Mouse (Mus musculus) heart, adult 18-20 months (tissue): ENCODE data around the gene Bex6. TPM values are rescaled to one million over a fixed set of nuclear protein-coding genes. Genes with fewer than 3 reads are reported as not detected.

ENCODE experiments used
- DNase-seq, 2 experiments: peaks; one replicate each; pipeline ENCODE4 v3.0.0; 2021 to 2022; ENCODE audit warnings: mixed read lengths in 1 of 2
- total RNA-seq, 2 experiments: library from RNA; stranded (reverse); gene quantifications; 2 replicates each; pipeline ENCODE4 v1.2.3; 2021

The Bex6 gene
- total RNA-seq, 2 experiments from 2014 or later, result not detected

- no peak for DNase-seq
These were observed 5.2 kb upstream of the Bex6 start for GRCm38 (mm10) chr16:32174340-32175005.

- no peak for DNase-seq
These were observed 4.6 kb upstream of the Bex6 start for GRCm38 (mm10) chr16:32175029-32175428.

- DNase-seq, result peak; percentile 56 to 68
These were observed 2.5 kb upstream of the Bex6 start for GRCm38 (mm10) chr16:32176896-32177686.

GRCm38 (mm10) chr16:32186056-32186455 lies 6.4 kb downstream of the Bex6 start:
- no peak for DNase-seq

- DNase-seq, result peak; percentile 41 to 79
These were observed 9.5 kb downstream of the Bex6 start for GRCm38 (mm10) chr16:32189109-32189508.

- DNase-seq, result peak; percentile 48 to 75
These were observed 10.4 kb downstream of the Bex6 start for GRCm38 (mm10) chr16:32190011-32190441.

- DNase-seq, result peak; percentile 34 to 44
These were observed 20.8 kb downstream of the Bex6 start for GRCm38 (mm10) chr16:32200256-32201003.

GRCm38 (mm10) chr16:32201004-32201325 lies 21.3 kb downstream of the Bex6 start:
- no peak for DNase-seq

GRCm38 (mm10) chr16:32202681-32203080 lies 23.1 kb downstream of the Bex6 start:
- peak; percentile 85 to 87 for DNase-seq

GRCm38 (mm10) chr16:32204902-32205301 lies 25.3 kb downstream of the Bex6 start:
- DNase-seq, result peak; percentile 17 to 56

- DNase-seq, result peak in 1 of 2 experiments; percentile 41
These were observed 34.5 kb downstream of the Bex6 start for GRCm38 (mm10) chr16:32214156-32214555.

- DNase-seq, result peak; percentile 36 to 46
These were observed 35.4 kb downstream of the Bex6 start for GRCm38 (mm10) chr16:32214804-32215576.

GRCm38 (mm10) chr16:32221803-32222202 lies 42.2 kb downstream of the Bex6 start:
- DNase-seq, result no peak

GRCm38 (mm10) chr16:32222399-32222798 lies 42.8 kb downstream of the Bex6 start:
- DNase-seq, result no peak

GRCm38 (mm10) chr16:32232050-32232449 lies 52.4 kb downstream of the Bex6 start:
- DNase-seq, result peak; percentile 42 to 53

Other genes with a start within 250 kb of the Bex6 start
- 1 to 10 TPM; 2.2 to 3.5 TPM for gene Pigz, start 246.0 kb upstream of the Bex6 start, total RNA-seq
- gene 0610012G03Rik, start 231.3 kb upstream of the Bex6 start, total RNA-seq, result 10 to 100 TPM; 74.8 to 79.2 TPM
- gene Ncbp2, start 231.3 kb upstream of the Bex6 start, total RNA-seq, result 10 to 100 TPM; 24.8 to 26.4 TPM
- gene Senp5, start 176.5 kb upstream of the Bex6 start, total RNA-seq, result 10 to 100 TPM; 12.1 to 13.0 TPM
- 10 to 100 TPM; 26.5 to 27.1 TPM for gene Pak2, start 100.5 kb upstream of the Bex6 start, total RNA-seq
- 10 to 100 TPM; 16.7 to 16.9 TPM for gene Pigx, start 80.1 kb upstream of the Bex6 start, total RNA-seq
- gene Cep19, start 80.0 kb upstream of the Bex6 start, total RNA-seq, result 10 to 100 TPM; 10.1 to 10.4 TPM
- gene Nrros, start 14.2 kb upstream of the Bex6 start, total RNA-seq, result 1 to 10 TPM; 3.6 to 4.9 TPM
- gene Fbxo45, start 67.3 kb downstream of the Bex6 start, total RNA-seq, result 10 to 100 TPM; 12.1 to 12.6 TPM
- 1 to 10 TPM; 6.9 to 7.4 TPM for gene Wdr53, start 67.4 kb downstream of the Bex6 start, total RNA-seq
- 10 to 100 TPM; 22.5 to 25.3 TPM for gene Smco1, start 91.6 kb downstream of the Bex6 start, total RNA-seq
- 10 to 100 TPM; 12.6 to 12.8 TPM for gene Rnf168, start 97.6 kb downstream of the Bex6 start, total RNA-seq
- 10 to 100 TPM; 22.4 to 28.3 TPM for gene Ubxn7, start 152.4 kb downstream of the Bex6 start, total RNA-seq
- not detected for gene Tm4sf19, start 220.7 kb downstream of the Bex6 start, total RNA-seq
- 1 to 10 TPM; 5.1 to 6.8 TPM for gene Tctex1d2, start 239.9 kb downstream of the Bex6 start, total RNA-seq